Mouse (Mus musculus) spleen, embryonic (tissue): ENCODE measurements at regions not wholly inside any gene's neighbourhood (a gene's known extent, or its start where the extent isn't known, plus 50 kb on each side); places are given as distances from the start of the nearest gene placed in this dataset.

Experiments used
- CTCF ChIA-PET: fragments of 350-600 bp; sonication (Branson Sonifier 250); formaldehyde crosslinking; loops from one replicate; lab custom pipeline; 2022; lab: Charles Lee

GRCm38 (mm10) chr19:24622776-24623175, 51.0 kb upstream of the Tmem252 start:
- CTCF ChIA-PET, result no interaction called here

GRCm38 (mm10) chr19:24622309-24622708, 51.5 kb upstream of the Tmem252 start:
- CTCF ChIA-PET, result interaction anchor here (1.1 kb wide), 1 partner anchor 21 kb away, joined by 3 read pairs; no protein-coding TSS in a partner anchor

- CTCF ChIA-PET, result interaction anchor here (1.1 kb wide), 1 partner anchor 21 kb away, joined by 3 read pairs; no protein-coding TSS in a partner anchor
Measured at GRCm38 (mm10) chr19:24621610-24622220, 52.1 kb upstream of the Tmem252 start.

GRCm38 (mm10) chr19:24615762-24616310, 58.0 kb upstream of the Tmem252 start:
- CTCF ChIA-PET, result no interaction called here

GRCm38 (mm10) chr19:24607884-24608283, 52.2 kb upstream of the Pip5k1b start:
- CTCF ChIA-PET, result interaction anchor here (0.7 kb wide), 1 partner anchor 1659 kb away, joined by 3 read pairs; no protein-coding TSS in a partner anchor

GRCm38 (mm10) chr19:24606390-24606976, 50.8 kb upstream of the Pip5k1b start:
- CTCF ChIA-PET, result no interaction called here
